Mouse (Mus musculus) thymus, adult 2 months (tissue): ENCODE measurements around the gene Spo11. TPM values are rescaled to one million over a fixed set of nuclear protein-coding genes. Genes with fewer than 3 reads are reported as not detected.

Experiments
- DNase-seq: peaks from one replicate; pipeline ENCODE4 v3.0.0; 2021
- H3K27ac ChIP-seq: fragments of 200-500 bp; 2 replicates; pipeline ENCODE4 v1.5.1; 2012; ENCODE audit warnings: low read length, control low read depth; ENCODE audit not compliant: control insufficient read depth, insufficient read depth
- H3K27me3 ChIP-seq: fragments of 200-500 bp; 2 replicates; pipeline ENCODE4 v1.6.1; 2012; ENCODE audit warnings: mild to moderate bottlenecking, low read length, moderate library complexity, mixed read lengths; ENCODE audit not compliant: control insufficient read depth, insufficient read depth
- H3K36me3 ChIP-seq: fragments of 200-500 bp; 2 replicates; pipeline ENCODE4 v1.6.1; 2012; ENCODE audit warnings: mild to moderate bottlenecking, low read length, moderate library complexity; ENCODE audit not compliant: control insufficient read depth, insufficient read depth
- H3K4me1 ChIP-seq: fragments of 200-500 bp; replicated peaks from 2 replicates; pipeline ENCODE4 v1.6.1; 2012; ENCODE audit warnings: low read length; ENCODE audit not compliant: control insufficient read depth, insufficient read depth
- H3K4me3 ChIP-seq: fragments of 200-500 bp; 2 replicates; pipeline ENCODE4 v1.5.1; 2012; ENCODE audit warnings: mild to moderate bottlenecking, low read length, control low read depth, moderate library complexity; ENCODE audit not compliant: control insufficient read depth, insufficient read depth
- CTCF ChIP-seq: fragments of 200-500 bp; IDR thresholded peaks from 2 replicates; pipeline ENCODE4 v1.5.1; 2012; ENCODE audit warnings: mild to moderate bottlenecking, control low read depth, low read length, moderate library complexity, borderline replicate concordance; ENCODE audit not compliant: control insufficient read depth, poor library complexity, insufficient read depth; ENCODE audit errors: extremely low read depth
- POLR2A ChIP-seq: fragments of 200-500 bp; IDR thresholded peaks from 2 replicates; pipeline ENCODE4 v1.6.1; 2012; ENCODE audit warnings: mild to moderate bottlenecking, low read length, control low read depth, moderate library complexity; ENCODE audit not compliant: control insufficient read depth, poor library complexity, insufficient read depth; ENCODE audit errors: extremely low read depth
- WGBS: fragments of 180-500 bp; shearing (Covaris S2); methylation state at CpG from one replicate; pipeline ENCODE4 v1.1.7; 2018; 5-methylcytosine and 5-hydroxymethylcytosine counted together
- polyA plus RNA-seq: library from polyadenylated mRNA; depleted of rRNA; stranded (reverse); fragments of >200 nt; gene quantifications from 2 replicates; pipeline ENCODE4 v1.2.3, GENCODE M21; 2012

Gene Spo11
- polyA plus RNA-seq, 1 experiment, result 126 TPM

GRCm38 (mm10) chr2:172973806-172974565 is 3.5 kb upstream of the Spo11 start:
- 28% methylated on average over 7 of the region's 7 CpGs for WGBS
- DNase-seq, result no peak
- Histone ChIP-seq H3K4me3 (no peak overlapping the region), H3K4me1 (peaks cover 39% of the 10 kb centered on the region), H3K27ac (peak overlapping the region; percentile 84), H3K27me3 (no peaks in the 10 kb centered on the region), H3K36me3 (no peaks in the 10 kb centered on the region)
- no peak for TF ChIP-seq POLR2A
- no peak for TF ChIP-seq CTCF

- TF ChIP-seq CTCF (no peak), POLR2A (no peak)
- 87% methylated on average over 7 of the region's 7 CpGs for WGBS
- no peak overlapping the region for H3K4me3 ChIP-seq
- H3K27me3 ChIP-seq, result no peaks in the 10 kb centered on the region
- H3K36me3 ChIP-seq, result no peaks in the 10 kb centered on the region
- H3K27ac ChIP-seq, result peak overlapping the region; percentile 83
- DNase-seq, result no peak
- H3K4me1 ChIP-seq, result peaks cover 41% of the 10 kb centered on the region
These were observed 2.8 kb upstream of the Spo11 start for GRCm38 (mm10) chr2:172974701-172975100.

GRCm38 (mm10) chr2:172975159-172975558 is 2.3 kb upstream of the Spo11 start:
- no peaks in the 10 kb centered on the region for H3K27me3 ChIP-seq
- H3K4me3 ChIP-seq, result no peak overlapping the region
- H3K27ac ChIP-seq, result peak overlapping the region; percentile 98
- no peaks in the 10 kb centered on the region for H3K36me3 ChIP-seq
- TF ChIP-seq CTCF (no peak), POLR2A (no peak)
- WGBS, result 86% methylated on average over 6 of the region's 6 CpGs
- no peak for DNase-seq
- H3K4me1 ChIP-seq, result peaks cover 44% of the 10 kb centered on the region

GRCm38 (mm10) chr2:172976661-172977238 is 750 bp upstream of the Spo11 start:
- Histone ChIP-seq H3K4me3 (peak overlapping the region; percentile 70), H3K27me3 (no peaks in the 10 kb centered on the region), H3K27ac (peak overlapping the region; percentile 98), H3K36me3 (no peaks in the 10 kb centered on the region), H3K4me1 (peaks cover 43% of the 10 kb centered on the region)
- TF ChIP-seq POLR2A (no peak), CTCF (no peak)
- 7% methylated on average over 7 of the region's 7 CpGs for WGBS
- DNase-seq, result peak; percentile 77

GRCm38 (mm10) chr2:172978131-172978633 is 682 bp downstream of the Spo11 start:
- H3K27me3 ChIP-seq, result no peaks in the 10 kb centered on the region
- H3K4me1 ChIP-seq, result peaks cover 43% of the 10 kb centered on the region
- no peak for TF ChIP-seq POLR2A
- no peak for TF ChIP-seq CTCF
- H3K36me3 ChIP-seq, result no peaks in the 10 kb centered on the region
- peak overlapping the region; percentile 98 for H3K27ac ChIP-seq
- peak; percentile 54 for DNase-seq
- H3K4me3 ChIP-seq, result peak overlapping the region; percentile 70
- 8% methylated on average over 4 of the region's 4 CpGs for WGBS

GRCm38 (mm10) chr2:172979666-172980345 is 2.3 kb downstream of the Spo11 start:
- Histone ChIP-seq H3K4me3 (no peak overlapping the region), H3K27me3 (no peaks in the 10 kb centered on the region), H3K4me1 (peaks cover 30% of the 10 kb centered on the region), H3K36me3 (peaks cover 8% of the 10 kb centered on the region), H3K27ac (no peak overlapping the region)
- 98% methylated on average over 43 of the region's 43 CpGs for WGBS
- no peak for DNase-seq
- TF ChIP-seq POLR2A (no peak), CTCF (no peak)
